Mouse (Mus musculus) neural tube, embryonic 14.5 days (tissue): Measurements from ENCODE around the gene Hacd3. TPM values are rescaled to one million over a fixed set of nuclear protein-coding genes. Genes with fewer than 3 reads are reported as not detected.
A peak's percentile ranks its signal among the peaks of the same experiment; 100 is the strongest.

Experiments
- ATAC-seq: fragments of 200-750 bp; cut with Nextera tagmentation; 2 replicates; pipeline ENCODE4 v1.8.0; 2017; ENCODE audit warnings: low read depth, mild to moderate bottlenecking, moderate TSS enrichment, moderate library complexity
- H3K27ac ChIP-seq: fragments of 300-500 bp; sonication (generic); 2 replicates; pipeline ENCODE4 v1.5.1; 2014; ENCODE audit warnings: low read depth, mild to moderate bottlenecking, control low read depth, low read length, moderate library complexity, mixed read lengths
- H3K27me3 ChIP-seq: fragments of 300-500 bp; sonication (generic); 2 replicates; pipeline ENCODE4 v1.6.1; 2014; ENCODE audit warnings: low read length; ENCODE audit not compliant: control insufficient read depth, insufficient read depth
- H3K36me3 ChIP-seq: fragments of 300-500 bp; sonication (generic); 2 replicates; pipeline ENCODE4 v1.6.1; 2014; ENCODE audit warnings: low read length, mixed read lengths; ENCODE audit not compliant: control insufficient read depth, insufficient read depth
- H3K4me1 ChIP-seq: fragments of 300-500 bp; sonication (generic); 2 replicates; pipeline ENCODE4 v1.6.1; 2014; ENCODE audit warnings: low read length; ENCODE audit not compliant: control insufficient read depth, insufficient read depth
- H3K4me2 ChIP-seq: fragments of 300-500 bp; sonication (generic); 2 replicates; pipeline ENCODE4 v1.6.1; 2014; ENCODE audit warnings: mild to moderate bottlenecking, low read depth, low read length, control low read depth
- H3K4me3 ChIP-seq: fragments of 300-500 bp; sonication (generic); 2 replicates; pipeline ENCODE4 v1.5.1; 2014; ENCODE audit warnings: low read depth, low read length, control low read depth, mixed read lengths
- H3K9ac ChIP-seq: fragments of 300-500 bp; sonication (generic); replicated peaks from 2 replicates; pipeline ENCODE4 v1.6.1; 2014; ENCODE audit warnings: low read depth, mild to moderate bottlenecking, control low read depth, low read length, mixed read lengths
- H3K9me3 ChIP-seq: fragments of 300-500 bp; sonication (generic); 2 replicates; pipeline ENCODE4 v1.6.1; 2016; ENCODE audit warnings: low read length; ENCODE audit not compliant: control insufficient read depth
- WGBS: fragments of 180-500 bp; shearing (Covaris S2); extraction: QIAGEN DNeasy Blood & Tissue Kit; methylation state at CpG from one replicate; pipeline ENCODE4 v1.1.7; 2014; 5-methylcytosine and 5-hydroxymethylcytosine counted together
- polyA plus RNA-seq: library from polyadenylated mRNA; unstranded; fragments of >200 nt; fragmentation: Nextera tagmentation; extraction: Ambion mirVana; gene quantifications from 2 replicates; pipeline ENCODE4 v1.2.1, GENCODE M21; 2014

Gene Hacd3
- polyA plus RNA-seq, 1 experiment from 2014 or later, result 225 TPM

DNA sequence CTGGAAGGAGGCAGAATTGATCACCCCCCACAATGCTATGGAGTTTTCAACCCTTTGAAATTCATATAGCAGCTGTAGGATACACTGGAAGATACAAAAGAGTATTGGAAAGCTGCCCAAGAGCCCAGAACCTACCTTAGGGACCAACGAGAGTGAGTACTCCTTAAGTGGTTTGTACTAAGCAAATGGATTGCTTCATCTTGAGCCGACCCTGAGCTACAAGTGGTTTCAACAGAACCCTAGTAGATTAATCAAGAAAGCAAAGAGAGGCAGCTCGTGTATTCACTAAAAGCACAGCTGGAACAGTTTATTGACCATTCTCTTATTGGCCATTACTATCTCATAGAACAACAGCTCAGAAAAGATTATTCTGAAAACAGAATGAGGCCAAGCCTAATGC lies 2.3 kb downstream of the Hacd3 start:
- H3K9me3 ChIP-seq, result no peaks in the 10 kb centered on the region
- H3K27ac ChIP-seq, result no peak overlapping the region
- ATAC-seq, result no peak
- no peak overlapping the region for H3K9ac ChIP-seq
- 50% methylated on average over 3 of the region's 3 CpGs for WGBS
- H3K27me3 ChIP-seq, result no peaks in the 10 kb centered on the region
- no peak overlapping the region for H3K4me3 ChIP-seq
- H3K4me1 ChIP-seq, result peaks cover 42% of the 10 kb centered on the region
- no peaks in the 10 kb centered on the region for H3K36me3 ChIP-seq
- H3K4me2 ChIP-seq, result peak overlapping the region; percentile 62; the same call in 1 of the 2 replicates

DNA sequence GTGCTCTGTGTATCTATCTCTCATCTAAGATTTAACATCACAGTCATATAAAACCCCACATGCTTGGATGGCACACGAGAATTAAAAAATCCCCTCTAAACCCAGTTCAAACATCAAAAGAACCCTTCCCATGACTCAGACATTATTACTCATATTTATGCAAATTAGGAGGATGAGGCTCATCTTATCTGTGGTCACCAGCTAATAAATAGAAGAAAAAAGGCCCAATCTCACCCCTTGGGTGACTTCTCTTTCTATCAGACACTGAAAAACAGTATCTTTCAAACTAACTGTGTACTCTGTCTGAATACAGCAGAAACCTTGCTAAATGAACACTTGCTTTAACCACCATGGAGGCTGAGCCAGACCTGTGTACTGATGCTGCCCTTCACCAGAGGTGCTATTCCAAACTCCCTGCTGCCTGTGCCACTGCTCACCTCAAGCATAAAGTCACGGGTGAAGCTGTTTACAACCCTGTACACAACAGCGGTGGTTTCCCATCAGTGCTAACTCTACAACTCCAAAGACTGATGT lies 2.8 kb downstream of the Hacd3 start:
- H3K9ac ChIP-seq, result no peak overlapping the region
- peak overlapping the region; percentile 62; the same call in 1 of the 2 replicates for H3K4me2 ChIP-seq
- no peak overlapping the region for H3K4me3 ChIP-seq
- H3K9me3 ChIP-seq, result no peaks in the 10 kb centered on the region
- H3K27ac ChIP-seq, result no peak overlapping the region
- WGBS, result 56% methylated on average over 3 of the region's 3 CpGs
- no peaks in the 10 kb centered on the region for H3K27me3 ChIP-seq
- no peak for ATAC-seq
- H3K4me1 ChIP-seq, result peaks cover 42% of the 10 kb centered on the region
- no peaks in the 10 kb centered on the region for H3K36me3 ChIP-seq

DNA sequence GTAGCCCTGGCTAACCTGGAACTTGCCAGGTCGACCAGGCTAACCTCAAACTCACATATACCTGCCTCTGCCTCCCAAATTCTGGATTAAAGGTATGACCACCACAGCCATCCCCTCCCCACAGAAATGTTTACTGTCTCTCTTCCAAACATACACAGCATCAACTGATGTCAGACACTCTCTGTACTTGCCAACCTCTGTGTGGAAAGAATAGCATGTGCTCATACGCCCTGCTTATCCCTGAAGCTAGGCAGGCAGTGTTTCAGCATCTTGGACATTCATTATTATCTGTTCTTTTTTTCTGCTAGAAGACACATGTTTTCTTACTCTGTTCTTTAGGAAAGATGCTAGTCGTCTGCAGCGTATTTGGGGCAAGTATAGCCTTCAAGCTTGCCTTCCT lies 3.6 kb downstream of the Hacd3 start:
- Histone ChIP-seq H3K36me3 (no peaks in the 10 kb centered on the region), H3K4me1 (peaks cover 42% of the 10 kb centered on the region), H3K27ac (0 out of 2 replicates have a peak overlapping the region, but pooled peaks have one; percentile 16), H3K27me3 (no peaks in the 10 kb centered on the region), H3K4me3 (no peak overlapping the region), H3K9ac (no peak overlapping the region), H3K9me3 (no peaks in the 10 kb centered on the region), H3K4me2 (no peak overlapping the region)
- 92% methylated on average over 4 of the region's 4 CpGs for WGBS
- no peak for ATAC-seq

DNA sequence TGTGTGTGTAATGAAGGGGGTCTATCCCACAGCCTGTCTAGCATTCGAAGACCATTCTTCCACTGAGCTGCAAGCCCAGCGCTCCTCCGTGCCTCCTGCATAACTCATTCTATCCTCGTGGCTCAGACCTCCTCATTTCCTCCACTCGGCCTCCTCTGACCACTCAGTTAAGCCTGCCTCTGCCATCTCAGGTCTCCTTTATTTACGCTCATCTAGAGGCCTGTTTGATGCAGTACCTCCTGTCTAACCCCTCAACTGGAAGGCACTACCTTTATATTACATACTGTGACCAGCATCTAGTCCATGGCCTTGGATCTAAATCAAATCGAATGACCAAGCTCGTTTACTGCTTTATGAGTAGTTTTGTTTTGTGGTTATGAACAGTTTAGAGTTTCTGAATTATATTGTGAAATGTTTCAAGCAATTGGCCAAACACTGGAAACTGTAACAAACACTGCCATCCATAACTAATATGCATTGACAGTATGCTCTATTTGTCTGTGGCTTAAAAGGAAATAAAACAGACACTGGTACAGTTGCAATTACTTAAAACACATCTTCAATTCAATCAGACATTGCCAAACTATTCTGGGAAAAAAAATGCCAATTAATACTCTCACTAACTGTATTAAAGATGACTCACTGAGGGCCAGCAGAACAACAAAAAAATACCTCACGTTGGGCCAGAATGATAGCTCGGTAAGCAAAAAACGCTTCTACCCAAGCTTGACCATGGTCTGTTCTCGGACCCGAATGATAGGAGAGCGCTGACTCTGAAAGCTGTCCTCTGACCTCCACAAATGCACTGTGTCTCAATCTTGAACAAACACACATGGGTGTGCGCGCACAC lies 4.3 kb downstream of the Hacd3 start:
- Histone ChIP-seq H3K36me3 (no peaks in the 10 kb centered on the region), H3K4me1 (peaks cover 38% of the 10 kb centered on the region), H3K9ac (no peak overlapping the region), H3K4me3 (no peak overlapping the region), H3K4me2 (no peak overlapping the region), H3K9me3 (no peaks in the 10 kb centered on the region), H3K27me3 (no peaks in the 10 kb centered on the region), H3K27ac (0 out of 2 replicates have a peak overlapping the region, but pooled peaks have one; percentile 16)
- ATAC-seq, result no peak
- 80% methylated on average over 16 of the region's 16 CpGs for WGBS

DNA sequence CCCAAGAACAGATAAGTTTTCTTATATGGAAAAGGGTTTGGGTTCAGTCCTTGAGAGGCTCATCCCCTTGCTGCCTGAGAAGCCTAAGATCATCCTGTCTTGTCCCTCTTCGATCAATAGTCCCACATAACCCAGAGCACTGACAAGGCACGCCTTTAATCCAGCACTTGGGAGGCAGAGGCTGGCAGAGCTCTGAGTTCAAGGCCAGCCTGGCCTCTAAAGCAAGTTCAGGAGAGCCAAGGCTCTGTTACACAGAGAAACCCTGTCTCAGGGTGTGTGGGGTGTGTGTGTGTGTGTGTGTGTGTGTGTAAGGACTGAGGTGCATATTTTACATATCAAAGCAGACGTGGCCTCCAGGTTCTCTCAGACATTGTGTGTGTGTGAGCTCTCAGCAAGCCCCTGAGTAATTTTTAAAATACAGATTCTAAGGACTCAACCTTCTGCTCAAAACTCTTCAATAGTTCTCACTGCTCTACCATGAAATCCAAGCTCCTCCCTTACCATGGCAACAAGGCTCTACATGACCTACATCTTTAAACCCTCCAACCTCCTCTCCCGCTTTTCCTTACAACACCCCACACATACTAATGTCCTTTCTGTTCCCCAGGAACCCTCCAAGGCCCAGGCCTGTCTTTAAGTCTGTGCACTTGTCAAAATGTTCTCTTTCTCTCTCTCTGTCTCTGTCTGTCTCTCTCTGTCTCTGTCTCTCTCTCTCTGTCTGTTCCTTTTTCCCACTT lies 5.1 kb downstream of the Hacd3 start:
- Histone ChIP-seq H3K27ac (0 out of 2 replicates have a peak overlapping the region, but pooled peaks have one; percentile 49), H3K27me3 (no peaks in the 10 kb centered on the region), H3K36me3 (no peaks in the 10 kb centered on the region), H3K4me1 (peaks cover 33% of the 10 kb centered on the region), H3K4me2 (no peak overlapping the region), H3K9ac (no peak overlapping the region), H3K9me3 (no peaks in the 10 kb centered on the region), H3K4me3 (no peak overlapping the region)
- no peak for ATAC-seq
- 66% methylated on average over 4 of the region's 4 CpGs for WGBS

DNA sequence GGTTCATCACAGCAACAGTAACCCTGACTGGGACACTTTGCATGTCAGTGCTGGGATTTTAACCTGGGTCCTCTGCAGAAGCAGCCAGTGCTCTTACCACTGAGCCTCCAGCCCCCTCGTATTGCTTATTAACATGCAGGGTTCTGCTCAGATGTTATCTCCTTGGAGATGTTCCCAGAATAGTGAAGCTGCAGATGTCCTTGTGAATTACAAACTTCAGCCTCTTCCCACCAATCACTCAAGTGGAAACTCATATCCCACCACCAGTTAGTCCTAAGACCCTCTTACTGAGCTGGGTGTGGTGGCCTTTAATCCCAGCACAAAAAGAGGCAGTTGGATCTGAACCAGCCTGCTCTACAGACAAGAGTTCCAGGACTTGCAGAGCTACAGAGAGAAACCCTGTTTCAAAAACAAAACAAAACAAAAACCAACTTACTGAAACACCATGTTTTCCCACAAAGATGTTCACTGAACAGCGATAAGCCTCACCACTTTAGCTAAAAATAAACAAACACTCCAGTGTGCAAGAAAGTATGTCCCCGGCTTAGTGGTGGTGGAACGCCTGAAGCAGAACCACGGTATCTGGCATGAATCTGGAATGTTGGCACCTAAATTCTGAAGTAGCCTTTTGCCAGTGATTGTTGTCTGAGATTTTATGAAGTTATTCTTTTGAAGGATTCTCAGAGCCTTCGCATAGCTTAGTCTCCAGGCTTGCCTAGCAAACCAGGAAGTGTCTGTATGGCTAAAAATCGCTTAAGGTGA lies 5.9 kb downstream of the Hacd3 start:
- 0 out of 2 replicates have a peak overlapping the region, but pooled peaks have one; percentile 5 for H3K27ac ChIP-seq
- peaks cover 33% of the 10 kb centered on the region for H3K4me1 ChIP-seq
- no peak overlapping the region for H3K4me2 ChIP-seq
- H3K36me3 ChIP-seq, result no peaks in the 10 kb centered on the region
- H3K9ac ChIP-seq, result no peak overlapping the region
- H3K27me3 ChIP-seq, result no peaks in the 10 kb centered on the region
- H3K9me3 ChIP-seq, result no peaks in the 10 kb centered on the region
- H3K4me3 ChIP-seq, result no peak overlapping the region
- 77% methylated on average over 7 of the region's 7 CpGs for WGBS
- no peak for ATAC-seq

DNA sequence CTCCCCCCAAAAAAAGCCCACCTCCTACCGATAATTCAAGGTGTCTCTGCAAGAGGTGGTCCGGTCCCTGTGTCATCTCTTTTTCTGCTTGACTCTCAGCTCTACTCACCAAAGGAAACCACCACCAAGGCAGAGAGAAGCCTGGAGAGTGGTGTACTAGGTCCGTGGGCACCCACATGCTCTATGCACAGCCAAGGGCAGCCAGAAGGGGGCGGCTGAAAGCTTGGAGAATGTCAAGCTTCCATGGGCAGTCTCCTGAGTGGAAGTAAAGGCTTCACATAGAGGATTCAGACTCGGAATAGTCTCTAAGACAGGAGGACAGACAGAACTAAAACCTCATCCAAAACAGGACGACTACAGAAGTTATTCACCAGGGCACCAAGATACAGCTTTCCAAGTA lies 10.2 kb downstream of the Hacd3 start:
- no peaks in the 10 kb centered on the region for H3K9me3 ChIP-seq
- 60% methylated on average over 6 of the region's 6 CpGs for WGBS

DNA sequence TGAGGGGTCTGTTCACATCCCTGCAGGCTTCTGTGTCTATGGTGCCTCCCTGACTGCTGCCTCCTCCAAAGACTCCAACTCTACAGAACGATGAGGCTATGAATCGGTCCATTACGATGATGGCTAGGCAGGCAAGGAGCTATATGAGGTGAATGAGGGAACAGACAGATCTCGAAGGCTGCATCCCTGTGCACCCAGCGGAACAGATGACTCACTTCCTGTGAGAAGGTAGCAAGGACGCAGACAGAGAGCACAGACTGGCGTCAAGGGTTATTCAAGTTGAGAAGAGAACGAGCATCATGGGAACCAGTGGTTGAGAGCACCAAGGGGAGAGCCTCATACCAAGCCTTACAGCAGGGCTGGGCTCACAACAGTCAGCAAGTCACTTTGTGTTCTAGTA lies 10.9 kb downstream of the Hacd3 start:
- ATAC-seq, result no peak
- WGBS, result 84% methylated on average over 8 of the region's 8 CpGs
- H3K9me3 ChIP-seq, result no peaks in the 10 kb centered on the region
- H3K4me2 ChIP-seq, result no peak overlapping the region
- no peaks in the 10 kb centered on the region for H3K27me3 ChIP-seq
- no peaks in the 10 kb centered on the region for H3K4me1 ChIP-seq
- no peak overlapping the region for H3K27ac ChIP-seq
- no peak overlapping the region for H3K9ac ChIP-seq
- H3K36me3 ChIP-seq, result peaks cover 18% of the 10 kb centered on the region; the same call in 1 of the 2 replicates
- no peak overlapping the region for H3K4me3 ChIP-seq

More for the DNA sequence above, 10.2 kb downstream of the Hacd3 start:
- Histone ChIP-seq H3K27me3 (no peaks in the 10 kb centered on the region), H3K27ac (no peak overlapping the region), H3K9ac (no peak overlapping the region), H3K4me2 (no peak overlapping the region), H3K36me3 (peaks cover 12% of the 10 kb centered on the region; the same call in 1 of the 2 replicates), H3K4me1 (peaks cover 3% of the 10 kb centered on the region; the same call in 1 of the 2 replicates), H3K4me3 (no peak overlapping the region)
- no peak for ATAC-seq
